Mouse (Mus musculus) fibroblast of lung, adult 2 months (primary cell): ENCODE measurements around the gene Tmem11.

Experiments used
- DNase-seq: peaks from one replicate; pipeline ENCODE4 v3.0.0-alpha.2; 2011; ENCODE audit warnings: low read depth

Tmem11 gene

GRCm38 (mm10) chr11:60827241-60827945 is 51.7 kb downstream of the Tmem11 start:
- DNase-seq: no peak

GRCm38 (mm10) chr11:60826700-60827099 is 52.4 kb downstream of the Tmem11 start:
- DNase-seq: no peak

- DNase-seq: no peak
Observed at GRCm38 (mm10) chr11:60825191-60825590, 53.9 kb downstream of the Tmem11 start.

GRCm38 (mm10) chr11:60823771-60824170 is 55.3 kb downstream of the Tmem11 start:
- no peak for DNase-seq

- DNase-seq: no peak
Observed at GRCm38 (mm10) chr11:60816398-60816797, 62.7 kb downstream of the Tmem11 start.
